Mouse (Mus musculus) stomach, embryonic 15.5 days (tissue): Measurements from ENCODE around the gene Krt35. TPM values are rescaled to one million over a fixed set of nuclear protein-coding genes. Genes with fewer than 3 reads are reported as not detected.

Experiments used
- ATAC-seq: fragments of 200-750 bp; cut with Nextera tagmentation; 2 replicates; pipeline ENCODE4 v1.8.0; 2017; ENCODE audit warnings: low read depth, moderate number of reproducible peaks, moderate TSS enrichment; ENCODE audit not compliant: insufficient read depth, low FRiP score
- H3K27ac ChIP-seq: fragments of 300-500 bp; sonication (generic); 2 replicates; pipeline ENCODE4 v1.5.1; 2015; ENCODE audit warnings: mild to moderate bottlenecking, inconsistent platforms
- H3K27me3 ChIP-seq: fragments of 300-500 bp; sonication (generic); replicated peaks from 2 replicates; pipeline ENCODE4 v1.6.1; 2015; ENCODE audit warnings: inconsistent platforms
- H3K36me3 ChIP-seq: fragments of 300-500 bp; sonication (generic); 2 replicates; pipeline ENCODE4 v1.6.1; 2015; ENCODE audit warnings: inconsistent platforms
- H3K4me1 ChIP-seq: fragments of 300-500 bp; sonication (generic); 2 replicates; pipeline ENCODE4 v1.6.1; 2015; ENCODE audit warnings: inconsistent platforms
- H3K4me2 ChIP-seq: fragments of 300-500 bp; sonication (generic); 2 replicates; pipeline ENCODE4 v1.6.1; 2015; ENCODE audit warnings: mild to moderate bottlenecking, inconsistent platforms
- H3K4me3 ChIP-seq: fragments of 300-500 bp; sonication (generic); replicated peaks from 2 replicates; pipeline ENCODE4 v1.5.1; 2015; ENCODE audit warnings: inconsistent platforms
- H3K9ac ChIP-seq: fragments of 300-500 bp; sonication (generic); 2 replicates; pipeline ENCODE4 v1.6.1; 2015; ENCODE audit warnings: inconsistent platforms
- H3K9me3 ChIP-seq: fragments of 300-500 bp; sonication (generic); 2 replicates; pipeline ENCODE4 v1.6.1; 2016; ENCODE audit warnings: inconsistent platforms
- WGBS: fragments of 180-500 bp; shearing (Covaris S2); methylation state at CpG from one replicate; pipeline ENCODE4 v1.1.7; 2015; 5-methylcytosine and 5-hydroxymethylcytosine counted together
- polyA plus RNA-seq: library from polyadenylated mRNA; unstranded; fragments of >200 nt; fragmentation: Nextera tagmentation; extraction: Ambion mirVana; gene quantifications from 2 replicates; pipeline ENCODE4 v1.2.1, GENCODE M21; 2015

The Krt35 gene
- polyA plus RNA-seq, 1 experiment from 2014 or later, result 0.32 TPM

DNA sequence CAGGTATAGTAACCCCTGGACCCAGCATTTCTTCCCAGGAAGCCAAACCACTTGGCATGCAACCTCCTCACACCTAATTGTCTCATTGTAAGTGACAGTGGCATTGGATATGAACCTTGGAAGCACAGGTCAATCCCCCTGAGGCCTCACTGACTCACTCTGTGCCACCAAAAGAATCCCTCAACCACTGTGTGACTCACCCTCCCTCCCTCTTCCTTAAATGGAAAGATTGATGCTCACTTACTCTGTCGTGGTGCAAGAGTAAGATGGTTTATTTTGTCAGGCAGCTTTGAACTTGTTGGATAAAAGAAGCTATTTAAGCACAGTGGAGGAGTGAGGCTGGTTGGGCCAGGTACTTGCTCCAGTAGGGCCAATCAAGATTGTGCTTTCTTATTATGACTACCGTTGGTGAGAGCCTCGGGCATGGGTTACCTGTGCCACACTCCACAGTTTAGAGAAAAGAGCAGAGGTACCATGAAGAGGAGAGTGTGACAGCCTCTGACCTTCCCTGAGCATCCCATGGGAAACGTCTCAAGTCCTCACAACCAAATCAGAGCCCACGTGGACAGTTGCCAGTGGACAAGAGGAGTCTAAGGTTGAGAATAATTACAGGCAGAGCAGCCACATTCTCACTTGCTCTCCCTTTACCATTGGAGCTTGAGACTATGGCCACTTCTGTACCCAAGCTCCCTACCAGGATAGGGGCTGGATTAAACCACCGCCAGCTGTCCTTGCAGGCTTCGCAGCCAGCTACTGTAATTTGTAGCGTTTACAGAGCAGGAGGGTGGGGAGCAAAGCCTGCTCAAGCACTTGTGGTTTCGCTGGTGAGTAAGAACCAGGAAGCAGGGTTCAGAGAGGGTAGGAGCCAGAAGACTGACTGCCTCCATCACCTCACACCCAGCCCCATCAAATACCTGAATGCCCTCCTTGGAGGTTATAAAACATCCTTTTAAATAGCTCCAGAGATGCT is 40.1 kb downstream of the Krt35 start:
- Histone ChIP-seq H3K9ac (no peak overlapping the region), H3K27me3 (no peaks in the 10 kb centered on the region), H3K27ac (peak overlapping the region; percentile 59; the same call in 1 of the 2 replicates), H3K4me2 (no peak overlapping the region), H3K4me1 (no peaks in the 10 kb centered on the region), H3K9me3 (no peaks in the 10 kb centered on the region), H3K4me3 (no peak overlapping the region), H3K36me3 (no peaks in the 10 kb centered on the region)
- 58% methylated on average over 9 of the region's 9 CpGs for WGBS
- no peak; the same call in 1 of the 2 replicates for ATAC-seq

DNA sequence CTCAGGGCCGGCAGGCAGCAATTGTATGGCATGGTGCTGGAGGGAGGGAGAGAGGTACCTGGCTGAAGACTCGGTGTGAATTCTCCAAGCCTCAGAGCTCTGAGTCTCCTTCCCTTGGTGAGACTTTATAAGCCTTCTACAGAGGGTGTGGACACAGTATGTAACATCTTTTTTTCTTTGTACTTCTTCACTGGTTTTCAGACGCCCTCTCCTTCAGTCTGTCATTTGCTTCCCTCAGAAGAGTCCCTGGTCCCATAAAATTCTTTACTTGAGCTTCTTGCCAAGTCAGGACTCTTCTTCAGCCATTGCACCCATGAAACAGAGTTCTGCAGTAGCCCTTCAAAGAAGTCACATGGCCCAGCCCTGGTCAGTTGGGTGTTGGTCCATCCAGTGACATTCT is 45.6 kb downstream of the Krt35 start, which contains the start of gene Krt31:
TSS of gene Krt31 (minus strand) at position 101 of the 400 bp plus-strand sequence.
- WGBS, result 85% methylated on average over 3 of the region's 3 CpGs
- no peak within 1 kb of the TSS for H3K27ac ChIP-seq
- no peaks in the 10 kb centered on the region for H3K4me1 ChIP-seq
- no peaks in the 10 kb centered on the region for H3K9me3 ChIP-seq
- H3K9ac ChIP-seq, result no peak within 1 kb of the TSS
- H3K4me3 ChIP-seq, result no peak within 1 kb of the TSS
- H3K27me3 ChIP-seq, result no peaks in the 10 kb centered on the region
- no peaks in the 10 kb centered on the region for H3K36me3 ChIP-seq
- H3K4me2 ChIP-seq, result no peak within 1 kb of the TSS
- ATAC-seq, result no peak

DNA sequence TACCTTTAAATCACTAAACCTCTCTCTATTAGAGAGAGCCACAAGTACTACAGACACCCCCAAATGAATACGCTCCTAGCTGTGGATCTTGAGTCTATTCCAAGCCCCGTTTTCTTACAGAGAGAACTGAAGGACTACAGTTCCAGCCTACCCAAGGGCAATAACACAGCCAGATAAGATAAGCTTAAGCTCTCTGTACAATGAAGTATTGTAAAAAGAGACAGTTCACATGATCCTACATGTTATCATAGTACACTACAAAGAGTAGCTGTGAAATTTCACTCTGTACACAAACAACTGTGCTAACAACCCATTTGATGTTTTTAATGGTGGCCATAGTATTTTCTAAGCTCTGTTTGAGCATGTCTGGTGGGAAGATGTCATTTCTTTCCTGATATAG is 48.8 kb downstream of the Krt35 start:
- H3K36me3 ChIP-seq, result no peaks in the 10 kb centered on the region
- no peak for ATAC-seq
- no peaks in the 10 kb centered on the region for H3K4me1 ChIP-seq
- H3K4me2 ChIP-seq, result no peak overlapping the region
- H3K27ac ChIP-seq, result no peak overlapping the region
- no peaks in the 10 kb centered on the region for H3K9me3 ChIP-seq
- no peak overlapping the region for H3K4me3 ChIP-seq
- no peaks in the 10 kb centered on the region for H3K27me3 ChIP-seq
- no peak overlapping the region for H3K9ac ChIP-seq
- 72% methylated on average over 2 of the region's 2 CpGs for WGBS

DNA sequence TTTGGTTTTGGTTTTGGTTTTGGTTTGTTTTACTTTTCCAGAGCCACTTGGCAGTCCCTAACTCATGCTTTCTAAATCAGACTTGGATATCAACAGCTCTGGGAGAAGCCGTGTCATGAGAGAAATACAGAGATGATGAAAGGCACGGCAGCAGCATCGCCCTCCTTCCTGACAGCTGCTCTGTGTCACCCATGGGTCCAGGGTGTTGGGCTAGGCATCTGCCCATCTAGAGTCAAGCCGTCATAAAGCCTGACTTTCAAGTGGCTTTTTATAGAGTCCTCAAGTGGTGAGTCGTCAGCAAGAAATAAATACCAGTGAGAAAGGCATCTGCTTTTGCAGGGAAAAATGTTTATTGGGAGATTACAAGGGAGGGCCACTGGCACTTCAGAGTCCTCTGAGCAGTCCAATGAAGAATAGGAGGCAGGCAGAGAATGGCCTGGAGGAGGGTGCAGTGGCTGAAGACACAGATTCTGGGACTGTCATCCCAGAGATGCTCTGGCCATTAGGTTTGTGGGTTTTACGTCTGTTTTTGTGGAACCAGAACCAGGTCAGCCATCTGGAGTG is 49.7 kb downstream of the Krt35 start:
- no peaks in the 10 kb centered on the region for H3K9me3 ChIP-seq
- H3K4me1 ChIP-seq, result no peaks in the 10 kb centered on the region
- H3K27me3 ChIP-seq, result no peaks in the 10 kb centered on the region
- 65% methylated on average over 6 of the region's 6 CpGs for WGBS
- H3K4me3 ChIP-seq, result no peak overlapping the region
- no peak overlapping the region for H3K27ac ChIP-seq
- H3K4me2 ChIP-seq, result no peak overlapping the region
- no peak overlapping the region for H3K9ac ChIP-seq
- H3K36me3 ChIP-seq, result no peaks in the 10 kb centered on the region
- ATAC-seq, result no peak

Other genes starting within 250 kb of the Krt35 start
- not detected in 2 replicates for gene Krtap4-16, start 244.6 kb downstream of the Krt35 start, polyA plus RNA-seq
- gene Gm11568, start 238.3 kb downstream of the Krt35 start, polyA plus RNA-seq, result not detected in 2 replicates
- not detected in 2 replicates for gene Gm11559, start 231.8 kb downstream of the Krt35 start, polyA plus RNA-seq
- gene Krtap9-1, start 222.9 kb downstream of the Krt35 start, polyA plus RNA-seq, result not detected in 2 replicates
- not detected in 2 replicates for gene Gm11567, start 217.1 kb downstream of the Krt35 start, polyA plus RNA-seq
- not detected in 2 replicates for gene Krtap31-1, start 188.3 kb downstream of the Krt35 start, polyA plus RNA-seq
- gene Gm11565, start 181.5 kb downstream of the Krt35 start, polyA plus RNA-seq, result not detected in 2 replicates
- gene Krtap31-2, start 159.9 kb downstream of the Krt35 start, polyA plus RNA-seq, result not detected in 2 replicates
- not detected in 2 replicates for gene Krtap9-5, start 147.8 kb downstream of the Krt35 start, polyA plus RNA-seq
- not detected in 2 replicates for gene Krtap29-1, start 117.2 kb downstream of the Krt35 start, polyA plus RNA-seq
- gene Krtap16-1, start 109.6 kb downstream of the Krt35 start, polyA plus RNA-seq, result not detected in 2 replicates
- 0.30 TPM in 1 of 2 replicates, not detected in the other for gene Krtap17-1, start 102.2 kb downstream of the Krt35 start, polyA plus RNA-seq
- 0.15 and 0.35 TPM in 2 replicates for gene Krt33a, start 80.0 kb downstream of the Krt35 start, polyA plus RNA-seq
- gene Krt33b, start 66.4 kb downstream of the Krt35 start, polyA plus RNA-seq, result not detected in 2 replicates
- gene Krt34, start 54.7 kb downstream of the Krt35 start, polyA plus RNA-seq, result 0.41 and 0.91 TPM in 2 replicates
- gene Krt31, start 45.7 kb downstream of the Krt35 start, polyA plus RNA-seq, result 0.46 and 0.69 TPM in 2 replicates
- not detected in 2 replicates for gene Krt32, start 8.0 kb downstream of the Krt35 start, polyA plus RNA-seq
- 0.13 and 0.37 TPM in 2 replicates for gene Krt36, start 9.4 kb upstream of the Krt35 start, polyA plus RNA-seq
- 397 and 779 TPM in 2 replicates for gene Krt13, start 25.3 kb upstream of the Krt35 start, polyA plus RNA-seq
- 698 and 1,006 TPM in 2 replicates for gene Krt15, start 39.7 kb upstream of the Krt35 start, polyA plus RNA-seq
- 796 and 889 TPM in 2 replicates for gene Krt19, start 52.4 kb upstream of the Krt35 start, polyA plus RNA-seq
- gene Krt9, start 97.0 kb upstream of the Krt35 start, polyA plus RNA-seq, result not detected in 2 replicates
- gene Krt14, start 111.3 kb upstream of the Krt35 start, polyA plus RNA-seq, result 17.3 and 25.8 TPM in 2 replicates
- gene Krt16, start 152.7 kb upstream of the Krt35 start, polyA plus RNA-seq, result 0.68 and 0.80 TPM in 2 replicates
- 24.8 and 28.8 TPM in 2 replicates for gene Krt17, start 164.8 kb upstream of the Krt35 start, polyA plus RNA-seq
- gene Krt42, start 173.6 kb upstream of the Krt35 start, polyA plus RNA-seq, result not detected in 2 replicates
- 1,590 and 1,651 TPM in 2 replicates for gene Eif1, start 223.6 kb upstream of the Krt35 start, polyA plus RNA-seq
- 15.1 and 16.3 TPM in 2 replicates for gene Gast, start 238.2 kb upstream of the Krt35 start, polyA plus RNA-seq